Mouse (Mus musculus) ES-E14 (cell line): ENCODE data around the gene Lin28b. TPM values are rescaled to one million over a fixed set of nuclear protein-coding genes. Genes with fewer than 3 reads are reported as not detected.

Experiments
- DNase-seq: peaks from one replicate; pipeline ENCODE4 v3.0.0-alpha.2; 2013; ENCODE audit warnings: low read depth, low spot score
- H3K27ac ChIP-seq: 2 replicates; pipeline ENCODE4 v1.5.1; 2012; ENCODE audit warnings: low read depth, mild to moderate bottlenecking, low read length, moderate library complexity, mixed read lengths; ENCODE audit not compliant: poor library complexity, insufficient read depth, severe bottlenecking
- H3K36me3 ChIP-seq: 2 replicates; pipeline ENCODE4 v1.6.1; 2012; ENCODE audit warnings: mild to moderate bottlenecking, low read length, moderate library complexity, mixed read lengths; ENCODE audit not compliant: control insufficient read depth, poor library complexity, insufficient read depth, severe bottlenecking
- H3K4me1 ChIP-seq, 2 experiments: fragments of 150-350 bp in 1 of 2; sonication (generic) in 1 of 2; 2 replicates each; pipeline ENCODE4 v1.6.1; 2012; ENCODE audit warnings: low read length in 2 of 2, mild to moderate bottlenecking in 1 of 2, mixed read lengths in 1 of 2; ENCODE audit not compliant: control insufficient read depth in 2 of 2, insufficient read depth in 2 of 2, poor library complexity in 1 of 2
- H3K4me3 ChIP-seq, 2 experiments: fragments of 150-350 bp in 1 of 2; sonication (generic) in 1 of 2; 2 replicates each; pipeline ENCODE4 v1.5.1; 2012; ENCODE audit warnings: low read length in 2 of 2, low read depth in 1 of 2, mild to moderate bottlenecking in 1 of 2, mixed read lengths in 1 of 2; ENCODE audit not compliant: insufficient read depth in 1 of 2, poor library complexity in 1 of 2, severe bottlenecking in 1 of 2
- H3K9ac ChIP-seq: 2 replicates; pipeline ENCODE4 v1.6.1; 2012; ENCODE audit warnings: low read depth, mild to moderate bottlenecking, low read length, mixed read lengths; ENCODE audit not compliant: poor library complexity, insufficient read depth, severe bottlenecking
- H3K9me3 ChIP-seq: fragments of 150-350 bp; sonication (generic); 2 replicates; pipeline ENCODE4 v1.6.1; 2012; ENCODE audit warnings: low read depth, mild to moderate bottlenecking, low read length; ENCODE audit not compliant: control insufficient read depth, insufficient read depth
- CHD2 ChIP-seq: IDR thresholded peaks from 2 replicates; pipeline ENCODE4 v1.6.1; 2014; ENCODE audit warnings: mild to moderate bottlenecking, low read depth, low read length, inconsistent platforms
- HCFC1 ChIP-seq: IDR thresholded peaks from 2 replicates; pipeline ENCODE4 v1.6.1; 2012; ENCODE audit warnings: low read length, inconsistent platforms, borderline replicate concordance; ENCODE audit not compliant: insufficient read depth
- MAFK ChIP-seq: IDR thresholded peaks from 2 replicates; pipeline ENCODE4 v1.6.1; 2014; ENCODE audit warnings: mild to moderate bottlenecking, low read depth, low read length, inconsistent platforms; ENCODE audit not compliant: insufficient read depth
- ZC3H11A ChIP-seq: IDR thresholded peaks from 2 replicates; pipeline ENCODE4 v1.6.1; 2012; ENCODE audit warnings: low read depth, mild to moderate bottlenecking, inconsistent platforms, low read length, borderline replicate concordance
- ZNF384 ChIP-seq: IDR thresholded peaks from 2 replicates; pipeline ENCODE4 v1.6.1; 2012; ENCODE audit warnings: low read depth, low read length, inconsistent platforms
- in situ Hi-C, 2 experiments: fragments of 600-800 bp; cut with MboI; formaldehyde crosslinking; loops; one replicate each; pipeline ENCODE4 v1.15.1; 2025; ENCODE audit warnings: low sequenced_read_pairs in 2 of 2, inconsistent platforms in 1 of 2; ENCODE audit not compliant: unreplicated experiment in 2 of 2
- total RNA-seq: library from RNA; depleted of rRNA; stranded (reverse); fragments of 300-350 nt; gene quantifications from 2 replicates; pipeline ENCODE4 v1.2.3, GENCODE M21; 2012

Gene Lin28b
- total RNA-seq, 1 experiment, result 26.9 TPM

DNA sequence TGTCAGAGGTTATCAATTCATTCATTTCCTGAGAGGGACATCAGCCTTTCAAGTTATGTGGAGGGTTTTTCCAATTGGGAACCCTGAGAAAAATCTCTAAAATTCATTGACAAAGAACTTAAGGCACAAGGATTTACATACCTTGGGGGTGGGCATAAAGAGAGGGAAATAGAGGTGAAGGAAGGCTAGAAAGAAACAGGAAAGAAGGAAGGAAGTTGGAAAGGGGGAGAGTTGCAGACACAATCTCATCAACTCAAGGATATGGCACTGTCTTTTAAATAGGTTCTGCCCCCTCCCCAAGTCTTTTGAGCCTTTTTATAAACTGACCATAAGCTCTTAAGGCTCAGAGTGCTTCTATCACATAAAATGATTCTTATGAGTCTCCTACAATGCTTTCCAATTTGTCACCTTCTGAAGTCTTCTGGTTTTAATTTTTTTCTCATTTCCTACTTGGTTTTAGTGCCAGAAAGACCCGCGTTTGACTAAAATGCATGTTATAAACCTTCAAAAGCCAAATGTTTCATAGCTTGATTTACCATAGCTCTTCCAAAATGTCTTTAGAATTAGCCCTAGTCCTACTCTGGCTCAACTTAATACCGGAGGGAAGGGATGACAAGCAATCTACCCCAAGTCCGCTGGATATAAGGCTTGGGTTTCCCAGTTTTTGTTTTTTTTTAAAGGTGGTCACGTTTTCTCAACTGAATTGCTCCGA is 13.6 kb downstream of the Lin28b start:
- Histone ChIP-seq H3K4me3 (peak overlapping the region in 1 of 2 experiments; percentile 66; a peak in 3 of 4 replicates), H3K9ac (no peak overlapping the region), H3K27ac (no peak overlapping the region), H3K4me1 (peaks cover 0 to 1% of the 10 kb centered on the region in 2 experiments; a peak in 2 of 4 replicates), H3K36me3 (no peaks in the 10 kb centered on the region), H3K9me3 (no peaks in the 10 kb centered on the region)
- DNase-seq, result no peak
- in situ Hi-C loops, result no loop called here
- TF ChIP-seq CHD2 (no peak), MAFK (no peak), ZC3H11A (no peak), ZNF384 (no peak), HCFC1 (no peak)

DNA sequence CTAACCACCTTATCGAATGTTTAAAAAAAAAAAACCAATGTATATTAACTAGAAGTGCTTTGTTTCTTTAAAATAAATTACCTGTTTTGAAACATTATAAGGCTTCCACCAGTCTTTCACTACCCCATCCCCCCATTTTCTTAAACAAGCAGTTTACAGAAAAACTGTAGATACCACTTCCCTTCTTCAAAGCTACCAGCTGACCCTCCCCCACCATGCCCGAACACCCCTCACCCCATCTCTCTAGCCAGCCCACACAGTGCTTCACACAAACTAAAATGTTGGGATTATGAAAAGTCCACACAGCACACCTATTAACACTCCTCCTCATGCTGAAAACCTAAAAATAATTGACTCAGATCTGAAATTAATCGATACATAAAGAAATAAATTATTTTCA is 14.9 kb downstream of the Lin28b start:
- Histone ChIP-seq H3K36me3 (no peaks in the 10 kb centered on the region), H3K9ac (no peak overlapping the region), H3K27ac (no peak overlapping the region), H3K4me3 (no peak overlapping the region), H3K9me3 (no peaks in the 10 kb centered on the region), H3K4me1 (peaks cover 0 to 1% of the 10 kb centered on the region in 2 experiments; a peak in 2 of 4 replicates)
- in situ Hi-C loops, result no loop called here
- DNase-seq, result no peak
- TF ChIP-seq CHD2, result no peak
- no peak for TF ChIP-seq HCFC1
- TF ChIP-seq ZC3H11A, result no peak

DNA sequence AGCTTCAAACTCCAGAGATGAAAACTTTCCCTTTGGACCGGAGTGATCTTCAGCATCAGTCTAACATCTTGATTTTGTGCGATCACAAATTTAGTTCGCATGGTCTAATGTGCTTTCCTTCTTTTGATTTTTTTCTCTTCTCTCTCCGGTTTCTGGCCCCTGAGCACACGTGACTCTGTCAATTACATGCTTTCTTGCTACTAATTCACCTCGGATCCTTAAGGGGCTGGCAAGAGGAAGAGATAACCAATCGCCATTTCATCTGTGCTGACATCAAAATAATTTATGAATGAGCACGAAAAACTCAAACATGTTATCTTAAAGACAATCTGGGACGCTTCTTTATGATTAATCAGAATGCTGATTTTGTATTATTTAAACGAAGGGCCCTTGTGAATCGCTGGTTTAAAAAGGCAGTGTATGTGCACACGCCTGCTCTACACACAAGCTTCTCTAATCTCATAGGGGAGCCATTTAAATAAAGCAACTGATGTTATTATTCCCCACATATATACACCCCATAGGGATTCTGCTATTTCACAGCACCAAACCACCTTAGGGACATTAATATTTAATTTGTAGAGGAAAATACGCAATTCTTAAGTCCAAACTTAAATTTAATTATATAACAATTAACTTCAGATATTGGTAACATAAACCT is 16.0 kb downstream of the Lin28b start:
- Histone ChIP-seq H3K36me3 (no peaks in the 10 kb centered on the region), H3K27ac (no peak overlapping the region), H3K4me1 (peaks cover 0 to 1% of the 10 kb centered on the region in 2 experiments; a peak in 2 of 4 replicates), H3K9ac (0 out of 2 replicates have a peak overlapping the region, but pooled peaks have one; percentile 54), H3K4me3 (peak overlapping the region; percentile 43 to 64), H3K9me3 (no peaks in the 10 kb centered on the region)
- no peak for DNase-seq
- in situ Hi-C loops, result no loop called here
- 0 out of 2 replicates have a peak, but pooled peaks have one; percentile 16 for TF ChIP-seq ZNF384
- TF ChIP-seq HCFC1, result no peak

DNA sequence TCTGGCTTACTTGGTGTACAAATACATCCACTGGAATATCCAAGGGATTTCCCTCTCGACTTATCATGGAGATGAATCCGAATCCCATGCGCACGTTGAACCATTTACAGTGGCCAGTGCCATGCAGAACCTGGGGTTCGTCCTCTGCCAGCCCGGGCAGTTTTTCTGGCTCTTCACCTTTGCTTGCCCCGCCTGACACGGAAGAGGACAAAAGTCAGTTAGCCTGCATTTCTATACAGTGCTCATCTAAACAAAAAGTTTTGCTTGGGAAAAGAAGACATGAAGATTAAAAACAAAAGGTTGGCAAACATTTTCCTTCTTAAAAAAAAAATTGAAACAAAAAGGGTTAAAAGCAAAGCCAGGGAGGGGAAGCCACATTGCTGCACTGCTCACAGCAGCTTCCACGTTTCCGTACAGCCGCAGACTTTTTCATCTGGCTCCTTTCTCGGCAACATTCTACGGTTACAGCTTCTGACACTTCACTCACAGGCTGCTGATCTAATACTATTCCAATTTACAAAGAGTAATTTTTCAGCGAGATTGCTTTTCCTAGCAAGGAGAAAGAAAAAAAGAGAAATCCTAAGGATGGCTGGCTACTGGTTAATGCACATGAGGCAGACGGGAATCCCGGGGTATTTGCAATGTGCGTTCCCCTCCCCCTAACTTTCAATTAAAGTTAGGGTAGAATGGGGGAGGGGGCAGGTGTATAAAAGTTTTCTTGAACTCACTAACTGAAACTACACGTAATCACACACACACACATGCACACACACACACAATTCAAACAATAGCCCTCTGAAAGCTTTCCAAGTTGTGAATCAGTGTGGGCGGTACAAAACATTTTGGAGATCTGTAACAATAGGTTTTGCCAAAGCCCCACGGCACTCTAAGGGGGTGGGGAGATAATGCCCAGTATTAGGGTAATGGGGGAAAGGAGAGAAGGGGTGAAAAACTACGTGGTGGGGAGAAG is 16.9 kb downstream of the Lin28b start:
- Histone ChIP-seq H3K36me3 (no peaks in the 10 kb centered on the region), H3K9ac (peak overlapping the region; percentile 54; the same call in 1 of the 2 replicates), H3K9me3 (no peaks in the 10 kb centered on the region), H3K4me1 (peaks cover 0 to 1% of the 10 kb centered on the region in 2 experiments; a peak in 2 of 4 replicates), H3K27ac (no peak overlapping the region; the same call in 1 of the 2 replicates), H3K4me3 (peak overlapping the region; percentile 43 to 64)
- TF ChIP-seq ZC3H11A (no peak), CHD2 (peak; percentile 86)
- no peak for DNase-seq
- in situ Hi-C loops, result no loop called here
